Mouse (Mus musculus) lung, embryonic 15.5 days (tissue): ENCODE measurements at regions not wholly inside any gene's neighbourhood (a gene's known extent, or its start where the extent isn't known, plus 50 kb on each side); places are given as distances from the start of the nearest gene placed in this dataset.

Experiments used
- ATAC-seq: fragments of 200-750 bp; cut with Nextera tagmentation; 2 replicates; pipeline ENCODE4 v1.8.0; 2017; ENCODE audit warnings: moderate number of reproducible peaks, borderline replicate concordance; ENCODE audit not compliant: low FRiP score, low TSS enrichment; ENCODE audit errors: extremely low read depth
- H3K27ac ChIP-seq: fragments of 300-500 bp; sonication (generic); 2 replicates; pipeline ENCODE4 v1.5.1; 2015; ENCODE audit warnings: moderate library complexity, mild to moderate bottlenecking, inconsistent platforms
- H3K27me3 ChIP-seq: fragments of 300-500 bp; sonication (generic); 2 replicates; pipeline ENCODE4 v1.6.1; 2015; ENCODE audit warnings: inconsistent platforms
- H3K36me3 ChIP-seq: fragments of 300-500 bp; sonication (generic); 2 replicates; pipeline ENCODE4 v1.6.1; 2015; ENCODE audit warnings: inconsistent platforms
- H3K4me1 ChIP-seq: fragments of 300-500 bp; sonication (generic); 2 replicates; pipeline ENCODE4 v1.6.1; 2015; ENCODE audit warnings: inconsistent platforms
- H3K4me2 ChIP-seq: fragments of 300-500 bp; sonication (generic); 2 replicates; pipeline ENCODE4 v1.6.1; 2015; ENCODE audit warnings: inconsistent platforms, mild to moderate bottlenecking, moderate library complexity
- H3K4me3 ChIP-seq: fragments of 300-500 bp; sonication (generic); 2 replicates; pipeline ENCODE4 v1.5.1; 2015; ENCODE audit warnings: mild to moderate bottlenecking, inconsistent platforms
- H3K9ac ChIP-seq: fragments of 300-500 bp; sonication (generic); 2 replicates; pipeline ENCODE4 v1.6.1; 2015; ENCODE audit warnings: inconsistent platforms
- H3K9me3 ChIP-seq: fragments of 300-500 bp; sonication (generic); 2 replicates; pipeline ENCODE4 v1.6.1; 2016; ENCODE audit warnings: inconsistent platforms
- WGBS: fragments of 180-500 bp; shearing (Covaris S2); methylation state at CpG from one replicate; pipeline ENCODE4 v1.1.7; 2015; 5-methylcytosine and 5-hydroxymethylcytosine counted together

- ATAC-seq, result peak; percentile 57; the same call in 1 of the 2 replicates
- no peaks in the 10 kb centered on the region for H3K9me3 ChIP-seq
- H3K4me3 ChIP-seq, result no peak overlapping the region
- no peaks in the 10 kb centered on the region for H3K27me3 ChIP-seq
- H3K4me2 ChIP-seq, result no peak overlapping the region
- peaks cover 20% of the 10 kb centered on the region for H3K4me1 ChIP-seq
- no peak overlapping the region for H3K27ac ChIP-seq
- no peak overlapping the region for H3K9ac ChIP-seq
- 23% methylated on average over 15 of the region's 15 CpGs for WGBS
- no peaks in the 10 kb centered on the region for H3K36me3 ChIP-seq
Measured at GRCm38 (mm10) chr11:24370198-24370860, 292.5 kb downstream of the Bcl11a start.

- no peak overlapping the region for H3K4me2 ChIP-seq
- no peak overlapping the region for H3K4me3 ChIP-seq
- no peak overlapping the region for H3K27ac ChIP-seq
- ATAC-seq, result no peak
- WGBS, result 68% methylated on average over 10 of the region's 10 CpGs
- H3K4me1 ChIP-seq, result peaks cover 20% of the 10 kb centered on the region
- H3K27me3 ChIP-seq, result no peaks in the 10 kb centered on the region
- no peaks in the 10 kb centered on the region for H3K36me3 ChIP-seq
- H3K9ac ChIP-seq, result no peak overlapping the region
- H3K9me3 ChIP-seq, result no peaks in the 10 kb centered on the region
Measured at GRCm38 (mm10) chr11:24370861-24371686, 293.2 kb downstream of the Bcl11a start.

GRCm38 (mm10) chr11:24371687-24371950, 293.8 kb downstream of the Bcl11a start:
- H3K27me3 ChIP-seq, result no peaks in the 10 kb centered on the region
- no peaks in the 10 kb centered on the region for H3K36me3 ChIP-seq
- no peak for ATAC-seq
- no peak overlapping the region for H3K9ac ChIP-seq
- WGBS, result 70% methylated on average over 5 of the region's 5 CpGs
- H3K27ac ChIP-seq, result no peak overlapping the region
- no peak overlapping the region for H3K4me2 ChIP-seq
- H3K9me3 ChIP-seq, result no peaks in the 10 kb centered on the region
- no peak overlapping the region for H3K4me3 ChIP-seq
- H3K4me1 ChIP-seq, result peaks cover 20% of the 10 kb centered on the region

GRCm38 (mm10) chr11:24371963-24372362, 294.1 kb downstream of the Bcl11a start:
- Histone ChIP-seq H3K4me3 (no peak overlapping the region), H3K4me2 (no peak overlapping the region), H3K4me1 (peaks cover 20% of the 10 kb centered on the region), H3K27me3 (no peaks in the 10 kb centered on the region), H3K27ac (no peak overlapping the region), H3K9ac (no peak overlapping the region), H3K9me3 (no peaks in the 10 kb centered on the region), H3K36me3 (no peaks in the 10 kb centered on the region)
- peak; percentile 52; the same call in 1 of the 2 replicates for ATAC-seq
- 41% methylated on average over 8 of the region's 8 CpGs for WGBS

GRCm38 (mm10) chr11:24372616-24373015, 294.8 kb downstream of the Bcl11a start:
- 56% methylated on average over 5 of the region's 5 CpGs for WGBS
- H3K27me3 ChIP-seq, result no peaks in the 10 kb centered on the region
- no peak overlapping the region for H3K27ac ChIP-seq
- no peak overlapping the region for H3K9ac ChIP-seq
- H3K4me2 ChIP-seq, result no peak overlapping the region
- peaks cover 20% of the 10 kb centered on the region for H3K4me1 ChIP-seq
- ATAC-seq, result no peak
- no peak overlapping the region for H3K4me3 ChIP-seq
- H3K36me3 ChIP-seq, result no peaks in the 10 kb centered on the region
- no peaks in the 10 kb centered on the region for H3K9me3 ChIP-seq

GRCm38 (mm10) chr11:24373301-24373700, 295.4 kb downstream of the Bcl11a start:
- Histone ChIP-seq H3K9me3 (no peaks in the 10 kb centered on the region), H3K27ac (no peak overlapping the region), H3K4me3 (no peak overlapping the region), H3K4me2 (no peak overlapping the region), H3K27me3 (no peaks in the 10 kb centered on the region), H3K36me3 (no peaks in the 10 kb centered on the region), H3K9ac (no peak overlapping the region), H3K4me1 (peaks cover 20% of the 10 kb centered on the region)
- WGBS, result 66% methylated on average over 4 of the region's 4 CpGs
- ATAC-seq, result no peak

GRCm38 (mm10) chr11:24377530-24377929, 299.7 kb downstream of the Bcl11a start:
- no peak overlapping the region for H3K9ac ChIP-seq
- no peaks in the 10 kb centered on the region for H3K4me1 ChIP-seq
- H3K27ac ChIP-seq, result no peak overlapping the region
- no peaks in the 10 kb centered on the region for H3K27me3 ChIP-seq
- no peak overlapping the region for H3K4me3 ChIP-seq
- H3K36me3 ChIP-seq, result no peaks in the 10 kb centered on the region
- H3K4me2 ChIP-seq, result no peak overlapping the region
- WGBS, result 57% methylated on average over 2 of the region's 2 CpGs
- ATAC-seq, result no peak
- no peaks in the 10 kb centered on the region for H3K9me3 ChIP-seq

GRCm38 (mm10) chr11:24390578-24390977, 312.7 kb downstream of the Bcl11a start:
- no peaks in the 10 kb centered on the region for H3K4me1 ChIP-seq
- no peak overlapping the region for H3K4me3 ChIP-seq
- H3K27me3 ChIP-seq, result no peaks in the 10 kb centered on the region
- H3K9me3 ChIP-seq, result no peaks in the 10 kb centered on the region
- no peak overlapping the region for H3K9ac ChIP-seq
- H3K27ac ChIP-seq, result no peak overlapping the region
- no peak overlapping the region for H3K4me2 ChIP-seq
- H3K36me3 ChIP-seq, result no peaks in the 10 kb centered on the region
- ATAC-seq, result no peak
- 80% methylated on average over 5 of the region's 5 CpGs for WGBS

GRCm38 (mm10) chr11:24391385-24391784, 313.5 kb downstream of the Bcl11a start:
- H3K4me2 ChIP-seq, result no peak overlapping the region
- no peak overlapping the region for H3K9ac ChIP-seq
- no peaks in the 10 kb centered on the region for H3K27me3 ChIP-seq
- H3K36me3 ChIP-seq, result no peaks in the 10 kb centered on the region
- H3K4me1 ChIP-seq, result no peaks in the 10 kb centered on the region
- no peak overlapping the region for H3K4me3 ChIP-seq
- 70% methylated on average over 1 of the region's 1 CpGs for WGBS
- ATAC-seq, result no peak
- no peaks in the 10 kb centered on the region for H3K9me3 ChIP-seq
- H3K27ac ChIP-seq, result no peak overlapping the region

- no peak for ATAC-seq
- Histone ChIP-seq H3K9ac (no peak overlapping the region), H3K36me3 (no peaks in the 10 kb centered on the region), H3K4me3 (no peak overlapping the region), H3K9me3 (no peaks in the 10 kb centered on the region), H3K27ac (no peak overlapping the region), H3K4me2 (no peak overlapping the region), H3K4me1 (no peaks in the 10 kb centered on the region), H3K27me3 (no peaks in the 10 kb centered on the region)
- 82% methylated on average over 2 of the region's 2 CpGs for WGBS
Measured at GRCm38 (mm10) chr11:24395478-24395877, 317.6 kb downstream of the Bcl11a start.

- 84% methylated on average over 5 of the region's 5 CpGs for WGBS
- Histone ChIP-seq H3K27me3 (no peaks in the 10 kb centered on the region), H3K9me3 (no peaks in the 10 kb centered on the region), H3K9ac (no peak overlapping the region), H3K36me3 (no peaks in the 10 kb centered on the region), H3K4me2 (no peak overlapping the region), H3K4me3 (no peak overlapping the region), H3K27ac (no peak overlapping the region), H3K4me1 (no peaks in the 10 kb centered on the region)
- ATAC-seq, result no peak
Measured at GRCm38 (mm10) chr11:24396911-24397310, 319.1 kb downstream of the Bcl11a start.

GRCm38 (mm10) chr11:24397710-24398109, 319.9 kb downstream of the Bcl11a start:
- no peaks in the 10 kb centered on the region for H3K27me3 ChIP-seq
- WGBS, result 46% methylated on average over 1 of the region's 1 CpGs
- H3K36me3 ChIP-seq, result no peaks in the 10 kb centered on the region
- no peak overlapping the region for H3K4me3 ChIP-seq
- no peak overlapping the region for H3K9ac ChIP-seq
- H3K27ac ChIP-seq, result no peak overlapping the region
- H3K4me2 ChIP-seq, result no peak overlapping the region
- H3K4me1 ChIP-seq, result no peaks in the 10 kb centered on the region
- no peaks in the 10 kb centered on the region for H3K9me3 ChIP-seq
- no peak for ATAC-seq
